Mouse (Mus musculus) neural tube, embryonic 10.5 days (tissue): ENCODE results near the gene Gm20765.
"Not testable (repeated sequence)": the region's sequence is repeated elsewhere in the genome, so short reads cannot be mapped to it uniquely, and the experiment has no call there.

Source experiments
- DNase-seq: peaks from one replicate; pipeline ENCODE4 v3.0.0-alpha.2; 2017; ENCODE audit warnings: low spot score; ENCODE audit errors: extremely low spot score

The Gm20765 gene

GRCm38 (mm10) chr10:104185233-104185632 lies at the start of gene Gm20765:
TSS of gene Gm20765 (plus strand) at chr10:104185533.
- not testable (repeated sequence) for DNase-seq

GRCm38 (mm10) chr10:104142687-104143086 lies 42.6 kb upstream of the Gm20765 start, which contains the start of gene Gm21293:
TSS of gene Gm21293 (plus strand) at chr10:104142987.
- not testable (repeated sequence) for DNase-seq

GRCm38 (mm10) chr10:104151197-104151596 lies 34.1 kb upstream of the Gm20765 start, which contains the start of gene Gm6763:
TSS of gene Gm6763 (plus strand) at chr10:104151497.
- DNase-seq: not testable (repeated sequence)

- not testable (repeated sequence) for DNase-seq
Observed at GRCm38 (mm10) chr10:104159706-104160105, 25.6 kb upstream of the Gm20765 start, which contains the start of gene Gm8764. TSS of gene Gm8764 (plus strand) at chr10:104160006.

GRCm38 (mm10) chr10:104168215-104168614 lies 17.1 kb upstream of the Gm20765 start, which contains the start of gene Gm21304:
TSS of gene Gm21304 (plus strand) at chr10:104168515.
- DNase-seq: not testable (repeated sequence)

- DNase-seq: not testable (repeated sequence)
Observed at GRCm38 (mm10) chr10:104176724-104177123, 8.6 kb upstream of the Gm20765 start, which contains the start of gene Gm21312. TSS of gene Gm21312 (plus strand) at chr10:104177024.

- not testable (repeated sequence) for DNase-seq
Observed at GRCm38 (mm10) chr10:104193742-104194141, 8.4 kb downstream of the Gm20765 start, which contains the start of gene Gm4340. TSS of gene Gm4340 (plus strand) at chr10:104194042.

- no peak for DNase-seq
Observed at GRCm38 (mm10) chr10:104209655-104210054, 24.3 kb downstream of the Gm20765 start.

GRCm38 (mm10) chr10:104210268-104210990 lies 25.1 kb downstream of the Gm20765 start:
- no peak for DNase-seq

- DNase-seq: no peak
Observed at GRCm38 (mm10) chr10:104214527-104214926, 29.2 kb downstream of the Gm20765 start.

- DNase-seq: no peak
Observed at GRCm38 (mm10) chr10:104220303-104221021, 35.1 kb downstream of the Gm20765 start.
